In the genomic region with DNA sequence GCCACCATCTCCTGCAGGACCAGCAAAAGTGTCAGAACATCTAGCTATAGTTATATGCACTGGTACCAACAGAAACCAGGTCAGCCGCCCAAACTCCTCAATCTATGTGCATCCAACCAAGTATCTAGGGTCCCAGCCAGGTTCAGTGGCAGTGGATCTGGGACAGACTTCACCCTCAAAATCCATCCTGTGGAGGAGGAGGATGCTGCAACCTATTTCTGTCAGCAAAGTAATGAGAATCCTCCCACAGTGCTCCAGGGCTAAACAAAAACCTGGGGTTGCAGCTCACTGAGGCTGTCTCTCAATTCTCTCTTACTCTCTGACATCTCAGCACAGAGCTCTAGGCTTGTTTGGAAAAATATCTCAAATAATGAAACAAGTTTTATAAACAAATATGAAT, we compare ENCODE assay signal across 19 mouse cellular contexts.
A peak's percentile ranks its signal among the peaks of the same experiment; 100 is the strongest.
DNase-seq lines count a peak whose midpoint lies in the region; ATAC-seq lines count a peak whose summit lies in the region.
"Had no signal": no experiment of that assay in that cellular context is flagged by ENCODE, and none has a peak within 500 bp of the region (broad histone marks: within the 10 kb centered on the region; RNA-seq: fewer than 3 reads in every experiment).

No protein-coding gene starts in this region.

- DNase-seq in cerebellum, adult 8-10 months, result no peak
- peak; percentile 0 for DNase-seq in cerebellum, adult 9-10 months
- DNase-seq in cerebellum, adult 11 months, result no peak
- no peak for DNase-seq in frontal cortex, postnatal 10 days (ENCODE audit: low spot score in 2 of 2)
- DNase-seq in brain, adult 2 months (ENCODE audit: low read depth, low spot score), result peak; percentile 59
- no peak for DNase-seq in urinary bladder, postnatal 14 days (ENCODE audit: low spot score)
- DNase-seq: adrenal gland, adult 8-10 months; adrenal gland, postnatal 14 days; adrenal gland, postnatal 36 days; B cell, adult 2 months; cerebellum, postnatal 25 days; embryo, embryonic 11 days had no signal

- ATAC-seq in cerebellum, adult (ENCODE audit: insufficient number of reproducible peaks, low FRiP score, low TSS enrichment), result peak; percentile 45; the same call in 1 of the 2 replicates
- ATAC-seq in frontal cortex, adult (ENCODE audit: low TSS enrichment), result peak; percentile 96
- ATAC-seq: activated CD4-positive, CD25-positive, alpha-beta regulatory T cell, adult 4 months; CD4-positive, CD25-positive, alpha-beta regulatory T cell, adult 4 months; forebrain, embryonic 14.5 days; forebrain, embryonic 16.5 days; Patski had no signal

Comparison
In these comparisons a context has a peak if more than half of its experiments do, and no peak if none do; other contexts are left out.
1. DNase-seq: peak in cerebellum, adult 9-10 months (single experiment) and brain, adult 2 months (single experiment); none in cerebellum, adult 8-10 months (single experiment), cerebellum, adult 11 months (single experiment), frontal cortex, postnatal 10 days (0 of 2) and urinary bladder, postnatal 14 days (single experiment).